Mouse (Mus musculus): ENCODE measurements around the gene Rgs16. TPM values are rescaled to one million over a fixed set of nuclear protein-coding genes. Genes with fewer than 3 reads are reported as not detected.

Gene Rgs16
- 3.1 and 3.7 TPM in 2 replicates for polyA plus RNA-seq (2015; fragmentation: Nextera tagmentation; extraction: Ambion mirVana)

- Histone ChIP-seq H3K27me3 (ENCODE audit: control insufficient read depth, insufficient read depth, low read depth, low read length) (peaks cover 36% of the 10 kb centered on the region), H3K27ac (ENCODE audit: low read length) (no peak within 1 kb of the TSS), H3K36me3 (ENCODE audit: control insufficient read depth, insufficient read depth) (no peaks in the 10 kb centered on the region), H3K9ac (ENCODE audit: low read depth, low read length) (peak within 1 kb of the TSS; percentile 49), H3K4me1 (ENCODE audit: control insufficient read depth, low read depth, low read length) (no peaks in the 10 kb centered on the region), H3K9me3 (replicated peaks; ENCODE audit: control insufficient read depth, low read length) (no peaks in the 10 kb centered on the region), H3K4me3 (ENCODE audit: low read depth, low read length) (peak within 1 kb of the TSS; percentile 43), H3K4me2 (ENCODE audit: low read depth, low read length) (peak within 1 kb of the TSS; percentile 50)
- under 1% methylated on average over 28 of the region's 28 CpGs for WGBS (ENCODE audit: insufficient replicate concordance)
- peak; percentile 72 for ATAC-seq (ENCODE audit: low read depth)
Observed at GRCm38 (mm10) chr1:153740145-153740544, at the start of gene Rgs16. Gene Rgs16 (plus strand): TSS chr1:153740349.

- Histone ChIP-seq H3K27me3 (ENCODE audit: control insufficient read depth, insufficient read depth, low read depth, low read length) (no peaks in the 10 kb centered on the region), H3K9ac (ENCODE audit: low read depth, low read length) (no peak overlapping the region), H3K36me3 (ENCODE audit: control insufficient read depth, insufficient read depth) (no peaks in the 10 kb centered on the region), H3K4me2 (ENCODE audit: low read depth, low read length) (no peak overlapping the region), H3K4me1 (ENCODE audit: control insufficient read depth, low read depth, low read length) (no peaks in the 10 kb centered on the region), H3K4me3 (ENCODE audit: low read depth, low read length) (no peak overlapping the region), H3K9me3 (replicated peaks; ENCODE audit: control insufficient read depth, low read length) (no peaks in the 10 kb centered on the region), H3K27ac (ENCODE audit: low read length) (no peak overlapping the region)
- ATAC-seq (ENCODE audit: low read depth): no peak
- 47% methylated on average over 6 of the region's 6 CpGs for WGBS (ENCODE audit: insufficient replicate concordance)
Observed at GRCm38 (mm10) chr1:153692526-153692925, 47.6 kb upstream of the Rgs16 start.

GRCm38 (mm10) chr1:153694372-153695120 lies 45.6 kb upstream of the Rgs16 start:
- H3K9ac ChIP-seq (ENCODE audit: low read depth, low read length): no peak overlapping the region
- H3K36me3 ChIP-seq (ENCODE audit: control insufficient read depth, insufficient read depth): no peaks in the 10 kb centered on the region
- no peaks in the 10 kb centered on the region for H3K9me3 ChIP-seq (replicated peaks; ENCODE audit: control insufficient read depth, low read length)
- H3K27me3 ChIP-seq (ENCODE audit: control insufficient read depth, insufficient read depth, low read depth, low read length): no peaks in the 10 kb centered on the region
- WGBS (ENCODE audit: insufficient replicate concordance): 68% methylated on average over 6 of the region's 6 CpGs
- ATAC-seq (ENCODE audit: low read depth): no peak
- no peak overlapping the region for H3K4me2 ChIP-seq (ENCODE audit: low read depth, low read length)
- no peak overlapping the region for H3K27ac ChIP-seq (ENCODE audit: low read length)
- no peak overlapping the region for H3K4me3 ChIP-seq (ENCODE audit: low read depth, low read length)
- H3K4me1 ChIP-seq (ENCODE audit: control insufficient read depth, low read depth, low read length): no peaks in the 10 kb centered on the region

- Histone ChIP-seq H3K4me3 (ENCODE audit: low read depth, low read length) (no peak overlapping the region), H3K27ac (ENCODE audit: low read length) (no peak overlapping the region), H3K4me1 (ENCODE audit: control insufficient read depth, low read depth, low read length) (no peaks in the 10 kb centered on the region), H3K9ac (ENCODE audit: low read depth, low read length) (no peak overlapping the region), H3K4me2 (ENCODE audit: low read depth, low read length) (no peak overlapping the region), H3K36me3 (ENCODE audit: control insufficient read depth, insufficient read depth) (no peaks in the 10 kb centered on the region), H3K9me3 (replicated peaks; ENCODE audit: control insufficient read depth, low read length) (no peaks in the 10 kb centered on the region), H3K27me3 (ENCODE audit: control insufficient read depth, insufficient read depth, low read depth, low read length) (no peaks in the 10 kb centered on the region)
- ATAC-seq (ENCODE audit: low read depth): no peak
- WGBS (ENCODE audit: insufficient replicate concordance): 69% methylated on average over 10 of the region's 10 CpGs
Observed at GRCm38 (mm10) chr1:153695398-153695797, 44.8 kb upstream of the Rgs16 start.

- 72% methylated on average over 11 of the region's 11 CpGs for WGBS (ENCODE audit: insufficient replicate concordance)
- no peak for ATAC-seq (ENCODE audit: low read depth)
- Histone ChIP-seq H3K9me3 (replicated peaks; ENCODE audit: control insufficient read depth, low read length) (no peaks in the 10 kb centered on the region), H3K27ac (ENCODE audit: low read length) (no peak overlapping the region), H3K36me3 (ENCODE audit: control insufficient read depth, insufficient read depth) (no peaks in the 10 kb centered on the region), H3K9ac (ENCODE audit: low read depth, low read length) (no peak overlapping the region), H3K4me2 (ENCODE audit: low read depth, low read length) (no peak overlapping the region), H3K27me3 (ENCODE audit: control insufficient read depth, insufficient read depth, low read depth, low read length) (no peaks in the 10 kb centered on the region), H3K4me3 (ENCODE audit: low read depth, low read length) (no peak overlapping the region), H3K4me1 (ENCODE audit: control insufficient read depth, low read depth, low read length) (no peaks in the 10 kb centered on the region)
Observed at GRCm38 (mm10) chr1:153696093-153696492, 44.1 kb upstream of the Rgs16 start.

GRCm38 (mm10) chr1:153696541-153696940 lies 43.6 kb upstream of the Rgs16 start:
- no peak overlapping the region for H3K4me3 ChIP-seq (ENCODE audit: low read depth, low read length)
- H3K27ac ChIP-seq (ENCODE audit: low read length): no peak overlapping the region
- no peak overlapping the region for H3K4me2 ChIP-seq (ENCODE audit: low read depth, low read length)
- H3K27me3 ChIP-seq (ENCODE audit: control insufficient read depth, insufficient read depth, low read depth, low read length): no peaks in the 10 kb centered on the region
- no peaks in the 10 kb centered on the region for H3K4me1 ChIP-seq (ENCODE audit: control insufficient read depth, low read depth, low read length)
- WGBS (ENCODE audit: insufficient replicate concordance): 64% methylated on average over 4 of the region's 4 CpGs
- no peaks in the 10 kb centered on the region for H3K9me3 ChIP-seq (replicated peaks; ENCODE audit: control insufficient read depth, low read length)
- H3K9ac ChIP-seq (ENCODE audit: low read depth, low read length): no peak overlapping the region
- no peak for ATAC-seq (ENCODE audit: low read depth)
- no peaks in the 10 kb centered on the region for H3K36me3 ChIP-seq (ENCODE audit: control insufficient read depth, insufficient read depth)

- 70% methylated on average over 16 of the region's 16 CpGs for WGBS (ENCODE audit: insufficient replicate concordance)
- H3K36me3 ChIP-seq (ENCODE audit: control insufficient read depth, insufficient read depth): no peaks in the 10 kb centered on the region
- no peak overlapping the region for H3K27ac ChIP-seq (ENCODE audit: low read length)
- no peak overlapping the region for H3K9ac ChIP-seq (ENCODE audit: low read depth, low read length)
- no peak overlapping the region for H3K4me2 ChIP-seq (ENCODE audit: low read depth, low read length)
- H3K9me3 ChIP-seq (replicated peaks; ENCODE audit: control insufficient read depth, low read length): no peaks in the 10 kb centered on the region
- no peaks in the 10 kb centered on the region for H3K4me1 ChIP-seq (ENCODE audit: control insufficient read depth, low read depth, low read length)
- H3K27me3 ChIP-seq (ENCODE audit: control insufficient read depth, insufficient read depth, low read depth, low read length): no peaks in the 10 kb centered on the region
- peak; percentile 67 for ATAC-seq (ENCODE audit: low read depth)
- H3K4me3 ChIP-seq (ENCODE audit: low read depth, low read length): no peak overlapping the region
Observed at GRCm38 (mm10) chr1:153697581-153698251, 42.4 kb upstream of the Rgs16 start.

GRCm38 (mm10) chr1:153698311-153699084 lies 41.7 kb upstream of the Rgs16 start:
- WGBS (ENCODE audit: insufficient replicate concordance): 61% methylated on average over 7 of the region's 7 CpGs
- no peak overlapping the region for H3K4me3 ChIP-seq (ENCODE audit: low read depth, low read length)
- H3K9ac ChIP-seq (ENCODE audit: low read depth, low read length): no peak overlapping the region
- H3K4me1 ChIP-seq (ENCODE audit: control insufficient read depth, low read depth, low read length): no peaks in the 10 kb centered on the region
- no peaks in the 10 kb centered on the region for H3K27me3 ChIP-seq (ENCODE audit: control insufficient read depth, insufficient read depth, low read depth, low read length)
- H3K9me3 ChIP-seq (replicated peaks; ENCODE audit: control insufficient read depth, low read length): no peaks in the 10 kb centered on the region
- peak; percentile 32; the same call in 1 of the 2 replicates for ATAC-seq (ENCODE audit: low read depth)
- H3K36me3 ChIP-seq (ENCODE audit: control insufficient read depth, insufficient read depth): no peaks in the 10 kb centered on the region
- no peak overlapping the region for H3K27ac ChIP-seq (ENCODE audit: low read length)
- H3K4me2 ChIP-seq (ENCODE audit: low read depth, low read length): no peak overlapping the region
